Mouse (Mus musculus) ES-E14 (cell line): ENCODE results near the gene Lgr6.

ENCODE experiments used
- CHD2 ChIP-seq: IDR thresholded peaks from 2 replicates; pipeline ENCODE4 v1.6.1; 2014; ENCODE audit warnings: mild to moderate bottlenecking, low read depth, low read length, inconsistent platforms
- HCFC1 ChIP-seq: IDR thresholded peaks from 2 replicates; pipeline ENCODE4 v1.6.1; 2012; ENCODE audit warnings: low read length, inconsistent platforms, borderline replicate concordance; ENCODE audit not compliant: insufficient read depth
- ZNF384 ChIP-seq: IDR thresholded peaks from 2 replicates; pipeline ENCODE4 v1.6.1; 2012; ENCODE audit warnings: low read depth, low read length, inconsistent platforms

DNA sequence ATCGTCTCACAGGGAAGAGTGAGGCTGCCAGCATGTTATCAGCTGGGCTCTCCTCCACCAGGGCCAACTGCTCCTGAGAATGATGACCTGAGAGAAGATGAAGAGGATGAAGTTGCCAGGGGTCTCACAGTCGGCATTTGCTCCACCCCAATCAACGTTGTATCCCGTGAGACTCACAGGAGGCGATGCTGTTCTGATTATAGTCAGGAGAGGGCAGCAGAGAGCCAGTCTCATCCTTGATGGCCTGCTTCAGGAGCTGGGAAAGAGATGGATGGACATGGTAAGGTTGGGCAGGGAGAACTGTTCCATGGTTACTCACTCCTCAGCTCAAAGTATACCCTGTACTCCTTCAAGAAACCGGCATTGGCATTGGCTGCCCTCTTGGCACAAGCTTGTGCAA lies 5.0 kb upstream of the Lgr6 start:
- no peak for TF ChIP-seq ZNF384
- TF ChIP-seq HCFC1 = no peak
- TF ChIP-seq CHD2 = peak; percentile 57; the same call in 1 of the 2 replicates
